Mouse (Mus musculus) CD4-positive naive resting alpha-beta T cell, adult 57 days (primary cell): ENCODE measurements around the gene Olfr504. TPM values are rescaled to one million over a fixed set of nuclear protein-coding genes. Genes with fewer than 3 reads are reported as not detected.

Experiments
- total RNA-seq: library from RNA; stranded (reverse); gene quantifications from one replicate; pipeline ENCODE4 v1.2.4, GENCODE M21; 2023

The Olfr504 gene
- not detected for total RNA-seq

GRCm38 (mm10) chr7:108565693-108566092 is at the start of gene Olfr504:
TSS of gene Olfr504 (minus strand) at chr7:108565793.

GRCm38 (mm10) chr7:108610487-108610886 is 44.9 kb upstream of the Olfr504 start, which contains the start of gene Olfr506:
TSS of gene Olfr506 (plus strand) at chr7:108610787.

GRCm38 (mm10) chr7:108544227-108544626 is 21.4 kb downstream of the Olfr504 start, which contains the start of gene Olfr503:
TSS of gene Olfr503 (plus strand) at chr7:108544527.

GRCm38 (mm10) chr7:108524965-108525364 is 40.6 kb downstream of the Olfr504 start, which contains the start of gene Olfr502:
TSS of gene Olfr502 (minus strand) at chr7:108525065.

Other genes with a start within 250 kb of the Olfr504 start
- not detected for gene Olfr492, start 242.1 kb downstream of the Olfr504 start, total RNA-seq
- not detected for gene Olfr493, start 218.8 kb downstream of the Olfr504 start, total RNA-seq
- not detected for gene Olfr494, start 200.5 kb downstream of the Olfr504 start, total RNA-seq
- not detected for gene Olfr495, start 172.6 kb downstream of the Olfr504 start, total RNA-seq
- gene Olfr497, start 145.4 kb downstream of the Olfr504 start, total RNA-seq: not detected
- gene Olfr498, start 100.5 kb downstream of the Olfr504 start, total RNA-seq: not detected
- not detected for gene Olfr502, start 40.7 kb downstream of the Olfr504 start, total RNA-seq
- gene Olfr503, start 21.3 kb downstream of the Olfr504 start, total RNA-seq: not detected
- gene Olfr506, start 45.0 kb upstream of the Olfr504 start, total RNA-seq: not detected
- gene Olfr507, start 56.0 kb upstream of the Olfr504 start, total RNA-seq: not detected
- gene Olfr508, start 64.2 kb upstream of the Olfr504 start, total RNA-seq: not detected
- gene Olfr509, start 86.1 kb upstream of the Olfr504 start, total RNA-seq: not detected
- not detected for gene Olfr510, start 100.6 kb upstream of the Olfr504 start, total RNA-seq
- not detected for gene Olfr512, start 147.5 kb upstream of the Olfr504 start, total RNA-seq
- not detected for gene Olfr513, start 185.2 kb upstream of the Olfr504 start, total RNA-seq